Mouse (Mus musculus) hindlimb bud, embryonic 11.5 days (tissue): ENCODE data around the gene Palm3.
"Not testable (repeated sequence)": the region's sequence is repeated elsewhere in the genome, so short reads cannot be mapped to it uniquely, and the experiment has no call there.

Experiments
- DNase-seq: peaks from one replicate; pipeline ENCODE4 v3.0.0-alpha.2; 2012; ENCODE audit warnings: low read depth, low spot score; ENCODE audit errors: extremely low spot score

Gene Palm3

DNA sequence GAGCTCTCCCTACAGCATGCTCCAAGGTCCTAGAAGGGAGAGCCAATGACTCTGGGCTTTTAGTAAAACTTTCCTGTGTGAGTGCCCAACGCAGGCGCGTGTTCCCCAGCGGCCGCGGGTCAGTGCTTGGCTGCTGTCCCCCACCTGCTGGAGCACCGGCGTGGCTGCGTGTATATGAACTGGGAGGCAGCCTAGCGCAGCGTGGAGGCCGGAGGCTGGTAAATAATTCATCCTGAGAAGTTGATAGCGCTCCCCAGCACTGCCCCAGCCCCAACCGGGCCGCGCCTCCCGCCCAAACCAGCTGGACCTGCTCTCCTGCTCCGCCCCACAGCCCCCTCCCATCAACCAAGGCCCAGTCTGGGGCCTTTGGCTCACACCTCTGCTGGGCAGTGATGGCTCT is at the start of gene Palm3:
Gene Palm3 (plus strand): TSS at position 376 of the 400 bp plus-strand sequence.
- no peak for DNase-seq

DNA sequence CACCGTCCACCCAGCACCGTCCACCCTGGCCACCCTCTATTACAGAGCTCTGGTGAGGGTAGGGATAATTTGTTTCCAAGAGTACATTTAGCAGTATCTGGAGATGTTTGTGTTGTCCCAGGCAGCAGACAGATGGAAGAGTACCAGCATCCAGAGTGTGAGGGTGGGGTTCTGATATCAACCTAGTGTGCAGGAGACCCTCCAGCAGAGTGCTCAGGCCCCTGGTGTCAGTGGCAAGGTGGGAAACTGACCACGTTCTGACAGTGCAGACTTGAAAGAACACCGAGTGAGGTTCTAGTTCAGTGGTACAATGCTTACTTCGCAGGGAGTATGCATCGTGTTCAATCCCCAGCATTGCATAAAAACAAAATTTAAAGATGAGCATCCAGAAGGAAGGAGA is 49.6 kb upstream of the Palm3 start:
- DNase-seq = no peak

DNA sequence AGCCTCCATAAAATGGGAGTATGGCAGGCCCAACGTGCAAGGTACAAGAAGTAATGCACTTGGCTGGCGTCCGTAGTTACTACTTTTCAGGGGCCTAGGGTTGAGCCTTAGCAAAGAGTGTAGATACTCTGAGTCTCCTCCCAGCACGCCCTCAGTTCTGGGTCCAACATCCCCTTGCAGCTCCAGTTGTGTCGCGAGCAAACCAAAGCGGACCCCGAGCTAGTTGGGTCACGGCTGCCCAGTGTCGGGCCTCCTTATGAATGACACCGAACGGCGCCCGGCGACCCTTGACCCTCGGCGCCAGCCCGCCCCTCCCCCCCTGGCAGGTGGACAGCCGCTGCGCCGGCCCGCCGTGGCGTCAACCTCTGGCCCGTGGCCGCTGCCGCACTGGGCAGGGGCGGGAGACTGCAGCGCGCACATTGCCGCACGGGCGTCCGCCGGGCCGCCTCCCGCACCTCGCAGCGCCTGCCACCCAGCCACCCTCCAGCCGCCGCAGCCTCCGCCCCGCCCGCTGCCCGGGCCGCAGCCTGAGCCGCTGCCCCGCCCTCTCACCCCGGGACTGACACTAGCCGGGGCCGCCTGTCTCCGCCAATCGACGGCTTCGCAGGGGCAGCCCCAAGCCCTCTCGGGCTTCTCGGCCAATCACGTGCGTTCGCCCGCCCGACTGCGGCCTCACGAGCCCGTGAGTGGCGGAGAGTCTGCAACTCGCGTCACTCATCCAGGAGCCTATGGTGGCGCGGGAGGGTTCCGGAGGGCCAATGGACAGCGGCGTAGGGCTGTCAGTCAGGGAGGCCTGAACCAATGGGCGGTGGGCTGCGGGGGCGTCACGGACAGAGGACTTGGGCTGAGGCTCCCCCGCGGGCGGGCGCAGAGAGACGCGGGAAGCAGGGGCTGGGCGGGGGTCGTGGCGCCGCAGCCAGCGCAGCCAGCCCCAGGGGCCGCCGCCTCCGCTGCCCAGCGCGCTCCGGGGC is 48.8 kb upstream of the Palm3 start, which contains the start of gene Prkaca:
Gene Prkaca (plus strand): TSS at position 844 of the 971 bp plus-strand sequence.
- peak; percentile 85 for DNase-seq

DNA sequence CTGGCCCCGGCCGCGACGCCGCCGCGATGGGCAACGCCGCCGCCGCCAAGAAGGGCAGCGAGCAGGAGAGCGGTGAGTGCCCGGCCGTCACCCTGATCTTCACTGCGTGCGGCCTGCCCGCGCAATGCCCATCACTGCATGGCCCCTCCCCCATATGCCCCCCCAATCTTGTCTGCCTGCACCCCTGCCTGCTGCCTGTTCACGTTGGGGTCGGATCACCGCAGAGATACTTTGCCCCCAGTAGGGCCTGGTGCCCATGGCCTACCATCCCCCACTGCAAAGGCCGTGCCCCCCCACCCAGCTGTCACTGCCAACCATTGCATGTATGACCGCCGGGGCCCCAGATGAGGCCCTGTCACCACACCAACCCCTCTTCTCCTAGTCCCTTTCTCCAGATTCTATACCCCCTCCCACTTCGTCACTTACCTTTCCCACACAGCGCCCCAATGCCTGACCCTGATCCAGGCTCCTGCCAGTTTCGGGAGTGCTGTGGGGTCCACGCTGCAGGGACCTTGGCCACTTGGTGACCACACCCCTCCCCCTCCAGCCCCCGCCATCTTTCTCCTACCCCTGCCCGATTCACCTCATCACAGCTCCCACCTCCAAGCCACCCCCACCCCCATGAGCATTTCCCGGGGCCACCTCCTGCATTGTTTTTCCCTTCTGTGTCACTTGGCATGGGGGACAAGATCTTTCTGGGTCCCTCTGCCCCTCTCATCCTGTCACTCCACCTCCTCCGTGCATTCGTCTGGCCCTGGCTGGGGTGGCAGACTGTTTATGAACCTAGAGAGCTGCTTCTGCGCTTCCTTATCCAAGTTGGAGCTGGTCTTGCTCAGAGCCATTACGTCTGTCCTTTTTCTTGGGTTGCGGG is 47.9 kb upstream of the Palm3 start:
- DNase-seq = no peak

DNA sequence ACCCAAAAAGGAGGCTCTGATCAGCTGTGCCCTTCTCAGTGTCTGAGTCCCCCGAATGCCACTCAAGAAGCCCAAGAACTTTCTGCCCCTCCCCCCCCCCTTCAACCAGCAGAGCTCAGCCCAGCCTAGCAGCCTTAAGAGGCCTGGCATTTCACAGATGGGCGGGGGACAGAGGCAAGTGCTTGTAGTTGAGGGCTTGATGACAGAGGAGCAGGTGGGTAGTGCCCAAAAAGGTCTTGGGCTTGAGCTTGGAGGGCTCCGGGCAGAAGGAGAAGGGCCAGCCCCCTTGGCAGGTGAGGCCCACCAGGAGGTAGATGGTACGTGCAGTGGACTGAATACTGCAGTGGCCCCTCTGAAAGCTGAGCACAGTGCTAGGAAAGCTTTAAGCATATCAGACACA is 46.8 kb upstream of the Palm3 start:
- no peak for DNase-seq

DNA sequence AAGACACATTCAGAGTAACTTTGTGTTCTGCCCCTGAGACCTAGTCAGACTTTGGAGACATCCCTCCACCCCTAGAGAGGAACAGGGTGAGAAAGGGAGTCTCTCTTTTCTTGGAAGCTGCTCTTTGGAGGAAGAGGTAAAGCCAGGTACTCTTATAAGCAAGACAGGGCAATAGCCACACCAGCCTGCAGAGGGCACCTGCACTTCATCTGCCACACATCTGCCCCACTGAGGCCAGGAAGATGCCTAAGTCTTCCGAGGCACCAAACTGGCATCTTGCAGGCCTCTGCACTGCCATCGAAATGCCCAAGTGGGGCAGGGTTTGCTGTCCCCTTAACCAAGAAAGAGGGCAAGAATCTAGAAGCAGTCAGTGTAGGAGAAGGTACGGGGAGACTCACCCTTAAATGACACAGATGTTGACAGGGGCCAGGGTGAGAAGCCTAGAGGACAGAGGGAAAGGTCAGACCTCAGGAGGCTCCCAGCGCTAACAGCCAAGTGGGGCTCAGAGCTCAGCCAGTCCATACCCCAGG is 45.1 kb upstream of the Palm3 start:
- no peak for DNase-seq

DNA sequence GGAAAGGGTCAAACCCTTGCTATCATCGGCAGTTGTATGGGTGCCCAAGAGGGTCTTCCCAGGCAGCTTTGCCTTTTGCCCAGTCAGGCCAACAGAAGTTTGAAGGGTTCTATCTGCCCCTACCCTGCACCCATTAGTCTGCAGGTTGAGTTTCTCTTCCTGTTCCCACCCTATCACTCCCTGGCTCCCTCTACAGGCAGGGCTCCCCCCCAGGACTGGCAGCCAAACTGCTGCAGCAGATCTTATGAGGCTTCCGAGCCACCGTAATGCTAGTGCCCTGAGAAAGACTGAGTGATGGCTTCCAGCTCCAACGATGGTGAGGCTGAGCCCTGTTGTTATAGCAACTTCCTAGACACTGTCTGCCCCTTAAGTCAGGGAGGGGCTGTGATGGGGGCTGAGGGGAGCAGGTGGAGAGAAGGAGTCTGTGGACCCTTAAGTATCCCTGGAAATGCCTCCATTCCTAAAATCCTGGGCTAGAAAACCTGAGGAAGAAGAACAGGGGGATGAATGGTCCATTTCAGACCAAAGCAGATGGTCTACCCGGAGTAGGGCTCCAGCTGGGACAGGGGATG is 44.4 kb upstream of the Palm3 start:
- no peak for DNase-seq

DNA sequence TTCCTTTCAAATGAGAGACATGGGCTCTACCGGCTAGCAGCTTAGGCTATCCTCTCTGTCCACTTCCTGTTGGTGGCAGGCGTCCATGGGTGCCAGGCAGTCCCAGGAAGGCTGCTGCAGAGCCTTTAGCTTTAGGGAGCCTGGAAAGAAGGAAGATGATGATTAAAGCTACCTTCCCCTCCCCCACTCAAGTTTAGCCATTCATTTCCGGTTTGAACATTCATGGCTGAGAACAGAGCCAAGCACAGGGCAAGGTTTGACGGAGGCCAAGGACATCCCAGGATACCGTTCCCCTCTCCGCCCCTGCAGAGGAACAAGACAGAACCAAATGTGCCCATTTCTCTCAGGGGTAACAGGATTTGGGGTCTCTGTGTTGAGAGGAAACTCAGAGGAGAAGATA is 43.6 kb upstream of the Palm3 start:
- DNase-seq = no peak

DNA sequence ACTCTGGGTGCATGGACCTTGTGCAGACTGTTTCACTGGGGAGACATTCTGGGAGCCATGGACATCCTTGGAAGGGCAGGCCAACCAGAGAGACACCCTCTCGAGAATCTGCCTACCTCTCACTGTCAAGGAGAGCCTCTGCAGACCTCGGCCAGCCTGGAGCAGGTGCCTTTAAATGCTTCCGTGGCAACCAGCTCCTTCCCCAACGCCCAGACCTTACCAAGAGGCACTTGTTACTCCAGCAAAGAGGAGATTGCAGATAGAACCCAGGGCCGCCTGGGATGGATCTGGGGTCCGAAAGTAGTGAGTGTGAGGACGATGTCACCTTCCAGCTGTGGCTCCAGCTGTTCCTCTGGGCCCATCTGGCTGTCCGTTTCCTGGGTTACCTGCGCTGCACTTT is 43.1 kb upstream of the Palm3 start:
- DNase-seq = no peak

DNA sequence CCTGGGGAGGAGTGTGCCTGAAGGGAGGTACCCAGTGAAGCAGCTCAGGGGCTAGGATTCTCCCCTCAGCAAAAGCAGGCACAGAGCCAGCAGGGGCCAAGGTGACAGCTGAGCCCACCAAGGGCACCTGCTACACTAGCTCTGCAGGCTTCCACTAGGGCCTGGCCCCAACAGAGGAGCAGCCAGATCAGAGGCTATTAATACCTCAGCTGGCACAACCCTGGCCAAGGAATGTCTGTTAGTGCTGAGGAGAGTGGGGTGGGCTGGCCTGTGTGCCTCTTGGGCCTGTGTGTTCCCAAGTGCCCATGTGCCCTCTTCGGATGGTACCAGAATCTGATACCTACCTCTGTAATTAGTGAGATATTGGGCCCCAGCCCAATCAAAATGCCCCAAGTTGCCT is 41.0 kb upstream of the Palm3 start:
- DNase-seq = no peak

DNA sequence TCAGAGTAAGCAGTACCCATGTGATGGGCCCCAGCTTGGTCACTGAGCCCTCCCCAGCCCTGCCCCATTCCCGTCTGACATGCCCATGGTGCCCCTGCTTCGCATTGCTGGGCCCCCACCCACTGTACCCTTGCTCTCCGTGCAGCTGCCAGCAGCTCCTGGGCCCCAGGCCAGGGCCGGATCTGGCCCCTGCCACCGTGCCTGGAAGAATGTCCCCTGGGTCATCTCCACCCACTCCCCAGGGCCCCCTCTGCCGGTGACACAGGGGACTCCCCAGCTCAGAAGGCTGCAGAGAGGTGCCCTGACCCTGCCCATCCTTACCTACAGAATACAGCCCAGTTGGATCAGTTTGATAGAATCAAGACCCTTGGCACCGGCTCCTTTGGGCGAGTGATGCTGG is 40.4 kb upstream of the Palm3 start:
- no peak for DNase-seq

DNA sequence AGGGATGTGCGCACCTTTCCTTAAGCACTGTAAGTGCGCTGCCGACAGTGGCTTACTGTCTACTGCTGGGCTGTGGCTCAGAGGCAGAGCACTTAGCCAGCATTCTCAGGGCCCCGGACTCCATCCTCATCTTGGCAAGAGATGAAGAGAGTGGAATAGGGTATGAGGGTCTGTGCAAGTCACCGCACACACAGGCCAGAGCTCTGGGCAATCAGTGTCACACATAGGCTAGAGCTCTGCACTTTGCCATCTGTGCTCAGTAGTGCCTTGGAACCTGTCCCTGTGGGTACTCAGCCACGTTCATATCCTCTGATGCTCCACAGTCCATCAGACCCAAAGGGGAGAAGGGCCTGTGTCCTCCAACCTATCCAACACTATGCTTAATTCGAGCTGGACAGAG is 39.7 kb upstream of the Palm3 start:
- no peak for DNase-seq

DNA sequence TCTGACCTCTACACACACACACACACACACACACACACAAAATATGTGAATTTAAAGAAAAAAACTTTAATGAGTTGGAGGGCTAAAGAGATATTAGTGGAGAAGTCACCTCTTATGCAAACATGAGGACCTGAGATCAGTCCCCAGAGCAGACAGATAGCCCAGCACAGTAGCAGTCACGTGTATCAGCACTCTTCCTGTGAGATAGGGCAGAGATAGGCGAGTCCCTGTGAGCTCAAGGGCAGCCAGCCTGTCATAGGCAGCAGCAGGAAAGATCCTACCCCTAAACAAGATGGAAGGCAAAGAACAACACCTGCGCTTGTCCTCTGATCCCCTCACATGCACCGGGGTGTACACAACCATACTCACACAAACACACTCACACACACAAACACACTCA is 38.8 kb upstream of the Palm3 start:
- no peak for DNase-seq

DNA sequence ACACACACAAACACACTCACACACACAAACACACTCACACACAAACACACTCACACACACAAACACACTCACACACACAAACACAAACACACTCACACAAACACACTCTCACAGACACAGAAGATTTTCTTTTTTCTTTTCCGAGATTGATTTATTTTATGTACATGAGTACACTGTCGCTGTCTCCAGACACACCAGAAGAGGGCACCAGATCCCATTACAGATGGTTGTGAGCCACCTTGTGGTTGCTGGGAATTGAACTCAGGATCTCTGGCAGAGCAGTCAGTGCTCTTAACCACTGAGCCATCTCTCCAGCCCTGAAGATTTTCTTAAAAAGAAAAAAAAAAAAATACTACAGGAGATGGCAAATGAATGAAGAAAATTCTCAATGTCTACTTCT is 38.0 kb upstream of the Palm3 start:
- not testable (repeated sequence) for DNase-seq

DNA sequence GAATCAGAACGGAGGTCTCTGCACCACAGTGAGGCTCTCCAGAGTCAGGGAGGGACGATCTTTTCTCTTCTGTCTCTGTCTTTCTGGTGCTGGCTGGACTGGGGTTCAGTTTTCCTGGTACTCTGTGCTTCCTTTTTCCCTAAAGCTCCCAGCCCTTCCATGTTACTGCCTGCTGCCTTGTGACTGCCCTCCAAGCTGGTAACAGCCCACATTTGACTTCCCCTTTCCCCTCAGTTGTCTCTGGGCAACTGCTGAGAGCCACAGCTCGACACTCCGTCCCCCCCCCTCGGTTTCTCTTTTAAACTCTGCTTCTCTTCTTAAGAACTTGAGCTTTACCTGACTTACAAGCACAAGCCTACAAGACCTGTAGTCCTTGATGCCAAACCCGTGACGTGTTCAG is 32.0 kb upstream of the Palm3 start:
- DNase-seq = no peak

DNA sequence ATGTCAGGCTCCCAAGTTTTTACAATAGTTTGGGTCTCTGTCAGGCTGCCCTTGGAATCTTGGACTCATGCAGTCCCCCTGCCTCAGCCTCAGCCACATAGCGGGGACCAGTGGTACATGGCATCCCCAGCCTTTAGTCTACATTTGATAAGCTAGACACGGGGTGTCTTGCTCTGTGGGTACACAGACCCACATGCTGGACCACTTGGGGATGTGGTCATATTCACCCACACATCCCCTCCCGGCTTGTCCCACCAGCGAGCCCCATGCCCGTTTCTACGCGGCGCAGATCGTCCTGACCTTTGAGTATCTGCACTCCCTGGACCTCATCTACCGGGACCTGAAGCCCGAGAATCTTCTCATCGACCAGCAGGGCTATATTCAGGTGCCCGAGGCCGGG is 31.1 kb upstream of the Palm3 start:
- no peak for DNase-seq

DNA sequence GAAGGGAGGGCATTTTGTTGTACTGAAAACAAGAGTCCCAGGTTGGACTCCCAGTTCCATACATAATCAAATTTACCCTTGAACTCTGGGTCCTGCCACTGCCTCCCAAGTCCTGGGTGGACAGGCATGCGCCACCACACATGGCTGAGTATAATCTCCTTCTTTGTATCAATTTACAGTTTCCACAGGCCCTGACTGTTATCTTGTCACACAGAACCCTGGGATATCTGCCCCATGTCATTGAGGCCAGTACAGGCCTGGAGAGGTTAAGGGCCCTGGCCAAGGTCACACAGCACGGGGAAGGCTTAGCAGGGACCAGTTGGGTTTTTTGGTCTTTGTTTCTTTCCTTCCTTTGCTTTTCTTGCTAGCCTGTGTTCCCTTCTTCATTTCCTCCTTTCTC is 28.8 kb upstream of the Palm3 start:
- DNase-seq = no peak

DNA sequence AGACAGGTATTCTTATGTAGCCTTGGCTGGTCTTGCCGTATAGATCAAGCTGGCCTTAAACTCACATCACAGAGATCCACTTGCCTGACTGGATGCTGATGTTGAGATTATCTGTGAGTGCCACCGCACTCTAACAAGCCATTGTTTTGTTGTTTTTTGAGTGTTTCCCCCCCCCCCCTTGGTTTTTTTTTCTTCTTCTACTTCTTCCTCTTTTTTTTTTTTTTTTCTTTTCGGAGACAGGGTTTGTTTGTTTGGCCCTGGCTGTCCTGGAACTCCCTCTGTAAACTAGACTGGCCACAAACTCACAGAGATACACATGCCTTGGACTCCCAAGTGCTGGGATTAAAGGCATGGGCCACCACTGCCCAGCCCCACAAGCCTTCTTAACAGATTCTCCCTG is 27.2 kb upstream of the Palm3 start:
- no peak for DNase-seq

DNA sequence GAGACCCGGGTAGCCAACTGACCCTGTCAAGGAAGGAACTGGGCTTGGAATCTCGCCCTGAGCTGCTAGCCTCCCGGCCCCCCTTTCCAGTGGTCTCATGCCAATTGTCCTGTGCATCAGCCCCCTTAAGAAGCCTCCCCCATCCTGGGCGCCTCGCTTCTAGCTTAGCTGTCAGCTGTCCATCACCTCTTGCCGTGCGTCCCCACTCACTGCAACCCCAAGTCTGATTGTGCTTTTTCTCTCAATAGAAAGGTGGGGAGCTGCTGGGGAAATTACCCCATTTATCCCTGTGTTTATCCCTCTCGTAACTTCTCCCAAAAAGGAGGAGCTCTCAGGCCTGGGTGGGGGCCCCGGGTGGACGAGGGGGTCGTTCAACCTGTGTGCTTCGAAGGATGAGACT is 25.3 kb upstream of the Palm3 start:
- DNase-seq = no peak

DNA sequence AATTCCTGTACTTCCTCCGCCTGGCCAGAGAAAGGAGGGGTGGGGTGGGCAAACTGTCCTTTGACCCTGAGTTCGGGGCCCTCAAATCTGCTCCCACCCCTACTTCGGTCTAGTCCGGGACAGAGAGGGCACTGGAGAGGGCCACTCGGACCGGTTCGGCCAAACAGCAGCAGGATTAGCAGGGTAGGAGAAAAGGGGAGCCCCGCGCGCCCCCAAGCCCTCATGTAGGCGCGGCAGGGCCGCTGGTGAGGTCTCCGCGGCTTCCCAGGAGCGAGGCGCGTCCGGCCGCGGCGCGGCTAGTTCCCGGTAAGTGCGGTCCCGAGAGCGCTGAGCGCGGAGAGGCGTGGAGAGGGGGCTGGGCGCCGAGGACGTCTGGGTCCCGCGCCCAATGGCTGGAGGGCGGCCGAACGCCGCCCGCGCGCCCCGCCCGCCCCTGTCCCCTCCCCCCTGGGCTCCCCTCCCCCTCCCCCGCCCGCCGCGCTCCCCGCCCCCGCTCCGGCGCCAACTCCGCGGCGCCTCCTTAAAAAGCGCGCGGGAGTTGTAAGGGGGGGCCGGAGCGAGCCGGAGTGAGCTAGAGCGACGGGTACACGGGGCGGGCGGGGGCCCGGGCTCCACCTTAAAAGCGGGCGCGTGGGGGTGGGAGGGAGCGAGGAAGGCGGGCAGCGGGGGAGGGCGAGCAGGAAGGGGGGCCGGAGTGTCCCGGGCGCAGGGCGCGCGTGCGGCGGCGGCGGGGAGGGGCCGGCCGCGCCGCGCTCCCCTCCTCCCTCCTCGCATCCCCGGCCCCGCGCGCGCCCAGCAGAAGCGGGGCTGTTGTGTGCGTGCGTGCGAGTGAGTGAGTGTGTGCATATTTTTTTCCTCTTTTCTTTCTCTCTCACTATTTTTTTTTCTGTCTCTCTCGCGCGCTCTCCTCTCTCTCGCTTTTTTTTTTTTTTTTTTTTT is 24.4 kb upstream of the Palm3 start:
- no peak for DNase-seq
